Mouse (Mus musculus): Measurements from ENCODE around the gene Bmpr2. TPM values are rescaled to one million over a fixed set of nuclear protein-coding genes. Genes with fewer than 3 reads are reported as not detected.

Bmpr2 gene
- polyA plus RNA-seq, 1 experiment from 2014 or later, result 5.9 TPM

GRCm38 (mm10) chr1:59895456-59895855 is 132.3 kb downstream of the Bmpr2 start:
- H3K9me3 ChIP-seq (ENCODE audit: control insufficient read depth), result no peaks in the 10 kb centered on the region
- no peak for TF ChIP-seq CTCF (IDR thresholded peaks at IDR 0.05; ENCODE audit: low read depth)
- H3K4me3 ChIP-seq (ENCODE audit: low read depth, low read length), result no peak overlapping the region
- no peak overlapping the region for H3K9ac ChIP-seq (ENCODE audit: low read depth, low read length)
- no peak overlapping the region for H3K27ac ChIP-seq (ENCODE audit: low read depth, low read length)
- H3K4me1 ChIP-seq (replicated peaks; ENCODE audit: control insufficient read depth, insufficient read depth, low read length), result peaks cover 8% of the 10 kb centered on the region
- no peaks in the 10 kb centered on the region for H3K27me3 ChIP-seq (replicated peaks; ENCODE audit: control insufficient read depth, insufficient read depth, low read length)
- 42% methylated on average over 4 of the region's 4 CpGs for whole genome bisulfite sequencing
- no peaks in the 10 kb centered on the region for H3K36me3 ChIP-seq (ENCODE audit: control insufficient read depth, insufficient read depth)
- H3K4me2 ChIP-seq (replicated peaks; ENCODE audit: low read depth), result no peak overlapping the region
- ATAC-seq, result no peak

- ATAC-seq, result peak; percentile 63
- 44% methylated on average over 5 of the region's 5 CpGs for WGBS
- Histone ChIP-seq H3K27ac (ENCODE audit: low read depth, low read length) (no peak overlapping the region), H3K9me3 (ENCODE audit: control insufficient read depth) (no peaks in the 10 kb centered on the region), H3K9ac (ENCODE audit: low read depth, low read length) (no peak overlapping the region), H3K36me3 (ENCODE audit: control insufficient read depth, insufficient read depth) (no peaks in the 10 kb centered on the region), H3K4me2 (replicated peaks; ENCODE audit: low read depth) (no peak overlapping the region), H3K4me1 (replicated peaks; ENCODE audit: control insufficient read depth, insufficient read depth, low read length) (peaks cover 11% of the 10 kb centered on the region), H3K4me3 (ENCODE audit: low read depth, low read length) (no peak overlapping the region), H3K27me3 (replicated peaks; ENCODE audit: control insufficient read depth, insufficient read depth, low read length) (no peaks in the 10 kb centered on the region)
- no peak for TF ChIP-seq CTCF (IDR thresholded peaks at IDR 0.05; ENCODE audit: low read depth)
Measured at GRCm38 (mm10) chr1:59897147-59897798, 134.1 kb downstream of the Bmpr2 start.

- no peak overlapping the region for H3K4me3 ChIP-seq (ENCODE audit: low read depth, low read length)
- no peaks in the 10 kb centered on the region for H3K36me3 ChIP-seq (ENCODE audit: control insufficient read depth, insufficient read depth)
- no peak for TF ChIP-seq CTCF (IDR thresholded peaks at IDR 0.05; ENCODE audit: low read depth)
- no peak overlapping the region for H3K9ac ChIP-seq (ENCODE audit: low read depth, low read length)
- peak; percentile 22; the same call in 1 of the 2 replicates for ATAC-seq
- no peak overlapping the region for H3K4me2 ChIP-seq (replicated peaks; ENCODE audit: low read depth)
- H3K27ac ChIP-seq (ENCODE audit: low read depth, low read length), result peak overlapping the region; percentile 4
- WGBS, result 31% methylated on average over 2 of the region's 2 CpGs
- peaks cover 10% of the 10 kb centered on the region for H3K4me1 ChIP-seq (replicated peaks; ENCODE audit: control insufficient read depth, insufficient read depth, low read length)
- no peaks in the 10 kb centered on the region for H3K27me3 ChIP-seq (replicated peaks; ENCODE audit: control insufficient read depth, insufficient read depth, low read length)
- H3K9me3 ChIP-seq (ENCODE audit: control insufficient read depth), result no peaks in the 10 kb centered on the region
Measured at GRCm38 (mm10) chr1:59899679-59900078, 136.5 kb downstream of the Bmpr2 start.

- Histone ChIP-seq H3K27me3 (replicated peaks; ENCODE audit: control insufficient read depth, insufficient read depth, low read length) (no peaks in the 10 kb centered on the region), H3K4me2 (replicated peaks; ENCODE audit: low read depth) (no peak overlapping the region), H3K27ac (ENCODE audit: low read depth, low read length) (no peak overlapping the region), H3K9me3 (ENCODE audit: control insufficient read depth) (no peaks in the 10 kb centered on the region), H3K36me3 (ENCODE audit: control insufficient read depth, insufficient read depth) (no peaks in the 10 kb centered on the region), H3K4me1 (replicated peaks; ENCODE audit: control insufficient read depth, insufficient read depth, low read length) (peaks cover 3% of the 10 kb centered on the region; the same call in 1 of the 2 replicates), H3K4me3 (ENCODE audit: low read depth, low read length) (no peak overlapping the region), H3K9ac (ENCODE audit: low read depth, low read length) (no peak overlapping the region)
- WGBS, result 77% methylated on average over 5 of the region's 5 CpGs
- no peak for TF ChIP-seq CTCF (IDR thresholded peaks at IDR 0.05; ENCODE audit: low read depth)
- ATAC-seq, result no peak
Measured at GRCm38 (mm10) chr1:59901082-59901876, 138.1 kb downstream of the Bmpr2 start.

- no peaks in the 10 kb centered on the region for H3K27me3 ChIP-seq (replicated peaks; ENCODE audit: control insufficient read depth, insufficient read depth, low read length)
- no peak overlapping the region for H3K4me2 ChIP-seq (replicated peaks; ENCODE audit: low read depth)
- no peak overlapping the region for H3K27ac ChIP-seq (ENCODE audit: low read depth, low read length)
- no peaks in the 10 kb centered on the region for H3K36me3 ChIP-seq (ENCODE audit: control insufficient read depth, insufficient read depth)
- peak; percentile 48 for ATAC-seq
- H3K9me3 ChIP-seq (ENCODE audit: control insufficient read depth), result no peaks in the 10 kb centered on the region
- no peak overlapping the region for H3K4me3 ChIP-seq (ENCODE audit: low read depth, low read length)
- no peak overlapping the region for H3K9ac ChIP-seq (ENCODE audit: low read depth, low read length)
- WGBS, result 10% methylated on average over 3 of the region's 3 CpGs
- H3K4me1 ChIP-seq (replicated peaks; ENCODE audit: control insufficient read depth, insufficient read depth, low read length), result peaks cover 3% of the 10 kb centered on the region; the same call in 1 of the 2 replicates
- no peak for TF ChIP-seq CTCF (IDR thresholded peaks at IDR 0.05; ENCODE audit: low read depth)
Measured at GRCm38 (mm10) chr1:59902634-59903033, 139.4 kb downstream of the Bmpr2 start.

- no peak overlapping the region for H3K27ac ChIP-seq (ENCODE audit: low read depth, low read length)
- H3K4me1 ChIP-seq (replicated peaks; ENCODE audit: control insufficient read depth, insufficient read depth, low read length), result peaks cover 5% of the 10 kb centered on the region; the same call in 1 of the 2 replicates
- H3K4me2 ChIP-seq (replicated peaks; ENCODE audit: low read depth), result no peak overlapping the region
- H3K36me3 ChIP-seq (ENCODE audit: control insufficient read depth, insufficient read depth), result no peaks in the 10 kb centered on the region
- no peaks in the 10 kb centered on the region for H3K9me3 ChIP-seq (ENCODE audit: control insufficient read depth)
- H3K4me3 ChIP-seq (ENCODE audit: low read depth, low read length), result no peak overlapping the region
- H3K27me3 ChIP-seq (replicated peaks; ENCODE audit: control insufficient read depth, insufficient read depth, low read length), result no peaks in the 10 kb centered on the region
- no peak overlapping the region for H3K9ac ChIP-seq (ENCODE audit: low read depth, low read length)
- TF ChIP-seq CTCF (IDR thresholded peaks at IDR 0.05; ENCODE audit: low read depth), result no peak
- WGBS, result 97% methylated on average over 6 of the region's 6 CpGs
- ATAC-seq, result no peak
Measured at GRCm38 (mm10) chr1:59904630-59905295, 141.6 kb downstream of the Bmpr2 start.

Data from intestine, postnatal 0 days (tissue).